Mouse (Mus musculus) ES-E14 (cell line): ENCODE measurements around the gene Dmtf1.

Experiments
- CHD2 ChIP-seq: IDR thresholded peaks from 2 replicates; pipeline ENCODE4 v1.6.1; 2014; ENCODE audit warnings: mild to moderate bottlenecking, low read depth, low read length, inconsistent platforms
- ZC3H11A ChIP-seq: IDR thresholded peaks from 2 replicates; pipeline ENCODE4 v1.6.1; 2012; ENCODE audit warnings: low read depth, mild to moderate bottlenecking, inconsistent platforms, low read length, borderline replicate concordance
- ZNF384 ChIP-seq: IDR thresholded peaks from 2 replicates; pipeline ENCODE4 v1.6.1; 2012; ENCODE audit warnings: low read depth, low read length, inconsistent platforms

DNA sequence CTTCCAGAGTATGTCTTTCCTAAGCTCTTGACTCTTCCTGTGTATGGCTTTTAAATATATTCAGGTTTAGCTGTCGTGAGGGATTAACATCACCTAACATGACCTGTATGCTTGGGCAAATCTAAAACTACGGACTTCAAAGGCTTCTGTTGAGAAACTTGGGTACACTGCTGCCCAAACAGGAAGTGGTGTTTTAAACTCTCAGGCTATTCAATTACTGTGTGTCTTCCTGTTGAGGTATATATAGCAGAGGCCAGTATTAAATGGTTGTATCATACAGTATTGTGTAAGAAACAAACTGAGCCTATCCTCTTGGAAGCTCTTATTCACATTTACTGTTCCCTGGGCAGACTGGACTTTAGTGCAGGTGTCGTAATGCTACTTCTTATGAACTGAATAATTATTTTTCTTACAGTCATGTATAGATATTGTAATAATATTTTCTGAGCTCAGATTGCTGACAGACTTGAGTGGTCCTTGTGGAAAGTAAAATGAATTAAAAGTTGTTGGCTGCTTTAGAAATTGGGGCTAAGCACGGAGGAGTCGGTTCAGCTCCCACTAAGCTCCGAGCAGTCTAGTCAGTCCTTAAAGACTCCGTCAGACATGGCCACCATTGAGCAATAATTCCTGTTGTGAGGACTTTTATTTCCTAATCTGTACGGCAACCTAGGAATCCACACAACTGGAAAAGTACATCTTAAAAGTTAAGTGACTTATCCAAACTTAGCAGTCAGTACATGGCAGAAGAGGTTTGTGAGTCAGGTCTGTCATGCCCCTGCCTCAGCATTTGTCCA, 54.1 kb downstream of the Dmtf1 start:
- no peak for TF ChIP-seq CHD2
- TF ChIP-seq ZC3H11A: no peak
- TF ChIP-seq ZNF384: no peak
